Mouse (Mus musculus) olfactory bulb, adult 2 months (tissue): ENCODE results near the gene Acvrl1. TPM values are rescaled to one million over a fixed set of nuclear protein-coding genes. Genes with fewer than 3 reads are reported as not detected.

ENCODE experiments used
- H3K27ac ChIP-seq: fragments of 200-500 bp; 2 replicates; pipeline ENCODE4 v1.5.1; 2012; ENCODE audit warnings: low read depth, low read length; ENCODE audit not compliant: insufficient read depth
- H3K4me1 ChIP-seq: fragments of 200-500 bp; 2 replicates; pipeline ENCODE4 v1.6.1; 2012; ENCODE audit warnings: low read length; ENCODE audit not compliant: control insufficient read depth, insufficient read depth
- H3K4me3 ChIP-seq: fragments of 200-500 bp; 2 replicates; pipeline ENCODE4 v1.5.1; 2012; ENCODE audit warnings: mild to moderate bottlenecking, low read depth, low read length, moderate library complexity; ENCODE audit not compliant: insufficient read depth
- CTCF ChIP-seq: fragments of 200-500 bp; IDR thresholded peaks from 2 replicates; pipeline ENCODE4 v1.5.1; 2012; ENCODE audit warnings: low read depth, mild to moderate bottlenecking, low read length, moderate library complexity; ENCODE audit not compliant: insufficient read depth
- POLR2A ChIP-seq: fragments of 200-500 bp; IDR thresholded peaks from 2 replicates; pipeline ENCODE4 v1.6.1; 2012; ENCODE audit warnings: mild to moderate bottlenecking, low read depth, low read length, moderate library complexity; ENCODE audit not compliant: insufficient read depth
- WGBS: fragments of 180-500 bp; shearing (Covaris S2); methylation state at CpG from one replicate; pipeline ENCODE4 v1.1.7; 2018; 5-methylcytosine and 5-hydroxymethylcytosine counted together
- polyA plus RNA-seq: library from polyadenylated mRNA; stranded (reverse); fragments of >200 nt; gene quantifications from 2 replicates; pipeline ENCODE4 v1.2.4, GENCODE M21; 2012; ENCODE audit warnings: low replicate concordance; ENCODE audit not compliant: missing spikeins, insufficient read depth, insufficient read length

Gene Acvrl1
- polyA plus RNA-seq, 1 experiment: not detected

- H3K4me1 ChIP-seq: peaks cover 21% of the 10 kb centered on the region
- 81% methylated on average over 15 of the region's 15 CpGs for WGBS
- no peak for TF ChIP-seq POLR2A
- no peak for TF ChIP-seq CTCF
Observed at GRCm38 (mm10) chr15:101180363-101181105, 52.2 kb downstream of the Acvrl1 start.

GRCm38 (mm10) chr15:101181106-101181466 is 52.8 kb downstream of the Acvrl1 start:
- TF ChIP-seq CTCF (no peak), POLR2A (no peak)
- Histone ChIP-seq H3K4me3 (no peak overlapping the region), H3K27ac (no peak overlapping the region), H3K4me1 (peaks cover 18% of the 10 kb centered on the region)
- WGBS: 61% methylated on average over 5 of the region's 5 CpGs

More at GRCm38 (mm10) chr15:101180363-101181105, 52.2 kb downstream of the Acvrl1 start:
- H3K27ac ChIP-seq: no peak overlapping the region
- H3K4me3 ChIP-seq: no peak overlapping the region

- WGBS: 37% methylated on average over 4 of the region's 4 CpGs
- no peak for TF ChIP-seq CTCF
- no peak for TF ChIP-seq POLR2A
- Histone ChIP-seq H3K4me1 (peaks cover 18% of the 10 kb centered on the region), H3K4me3 (no peak overlapping the region), H3K27ac (no peak overlapping the region)
Observed at GRCm38 (mm10) chr15:101181500-101181899, 53.2 kb downstream of the Acvrl1 start.

GRCm38 (mm10) chr15:101182676-101183075 is 54.4 kb downstream of the Acvrl1 start:
- 35% methylated on average over 5 of the region's 5 CpGs for WGBS
- no peak for TF ChIP-seq POLR2A
- TF ChIP-seq CTCF: no peak

GRCm38 (mm10) chr15:101184300-101184699 is 56.0 kb downstream of the Acvrl1 start:
- 97% methylated on average over 8 of the region's 8 CpGs for WGBS
- TF ChIP-seq CTCF (no peak), POLR2A (no peak)
- peaks cover 12% of the 10 kb centered on the region for H3K4me1 ChIP-seq

More at GRCm38 (mm10) chr15:101182676-101183075, 54.4 kb downstream of the Acvrl1 start:
- no peak overlapping the region for H3K4me3 ChIP-seq
- H3K27ac ChIP-seq: no peak overlapping the region
- H3K4me1 ChIP-seq: peaks cover 18% of the 10 kb centered on the region

GRCm38 (mm10) chr15:101185549-101185948 is 57.2 kb downstream of the Acvrl1 start:
- H3K27ac ChIP-seq: no peak overlapping the region
- H3K4me1 ChIP-seq: peaks cover 16% of the 10 kb centered on the region
- 91% methylated on average over 3 of the region's 3 CpGs for WGBS
- no peak overlapping the region for H3K4me3 ChIP-seq
- TF ChIP-seq POLR2A: no peak
- TF ChIP-seq CTCF: no peak

More at GRCm38 (mm10) chr15:101184300-101184699, 56.0 kb downstream of the Acvrl1 start:
- Histone ChIP-seq H3K4me3 (no peak overlapping the region), H3K27ac (no peak overlapping the region)

- no peak for TF ChIP-seq CTCF
- no peak for TF ChIP-seq POLR2A
- Histone ChIP-seq H3K4me3 (no peak overlapping the region), H3K27ac (no peak overlapping the region), H3K4me1 (peaks cover 25% of the 10 kb centered on the region)
- WGBS: 90% methylated on average over 5 of the region's 5 CpGs
Observed at GRCm38 (mm10) chr15:101187907-101188306, 59.6 kb downstream of the Acvrl1 start.

GRCm38 (mm10) chr15:101189981-101190761 is 61.8 kb downstream of the Acvrl1 start:
- Histone ChIP-seq H3K4me1 (peaks cover 34% of the 10 kb centered on the region), H3K27ac (no peak overlapping the region), H3K4me3 (no peak overlapping the region)
- TF ChIP-seq CTCF (no peak), POLR2A (no peak)
- 76% methylated on average over 10 of the region's 10 CpGs for WGBS

GRCm38 (mm10) chr15:101190762-101191150 is 62.4 kb downstream of the Acvrl1 start:
- WGBS: 63% methylated on average over 5 of the region's 5 CpGs
- TF ChIP-seq POLR2A (no peak), CTCF (no peak)
- H3K27ac ChIP-seq: no peak overlapping the region
- H3K4me3 ChIP-seq: no peak overlapping the region
- peaks cover 34% of the 10 kb centered on the region for H3K4me1 ChIP-seq
